8 mouse cellular contexts compared by ENCODE assay signal in the genomic region with DNA sequence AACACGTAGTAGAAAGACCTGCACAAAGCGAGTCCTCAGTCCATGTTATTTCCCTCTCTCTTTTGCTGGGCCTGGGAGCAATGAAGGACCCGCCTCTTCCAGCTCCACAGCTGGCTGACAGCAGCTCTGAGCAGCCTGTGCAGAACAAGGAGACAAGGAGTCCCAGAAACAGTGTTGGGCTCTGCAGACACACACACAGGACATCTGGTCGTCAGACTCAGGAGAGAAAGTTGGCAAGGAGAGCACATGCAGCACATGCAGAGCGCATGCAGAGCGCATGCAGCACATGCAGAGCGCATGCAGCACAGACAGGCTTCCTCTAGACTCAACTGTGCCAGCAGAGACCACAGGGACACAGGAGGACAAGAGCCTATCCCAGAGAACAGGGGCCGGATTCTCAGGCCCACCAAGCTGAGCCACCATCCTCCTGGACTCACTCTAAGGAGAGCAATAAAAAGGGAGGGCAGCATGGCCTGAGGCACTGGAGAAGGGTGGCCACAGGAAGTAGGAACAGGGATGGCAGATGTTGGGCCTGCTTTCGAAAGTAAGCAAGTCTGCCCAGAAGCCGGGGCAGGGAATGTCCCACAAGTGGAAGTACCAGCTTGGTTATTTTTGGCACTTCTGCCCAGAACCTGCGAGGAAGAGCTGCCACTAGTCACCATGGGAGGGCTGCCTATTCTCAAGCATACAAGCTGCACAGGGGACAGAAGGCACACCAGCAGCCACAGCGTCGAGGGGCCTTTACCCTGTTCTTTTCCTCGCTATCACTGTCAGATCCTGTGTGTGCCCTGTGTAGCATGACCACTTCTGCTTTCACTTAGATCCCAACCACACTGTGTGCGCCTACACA. TPM values are rescaled to one million over a fixed set of nuclear protein-coding genes. Genes with fewer than 3 reads are reported as not detected.
DNase-seq lines count a peak whose midpoint lies in the region; ATAC-seq and TF ChIP-seq lines count a peak whose summit lies in the region.

No protein-coding gene starts in this region.

- ATAC-seq in kidney, embryonic 14.5 days (ENCODE audit: low FRiP score, low TSS enrichment): no peak
- no peak for ATAC-seq in forebrain, embryonic 16.5 days
- no peak for ATAC-seq in intestine, postnatal 0 days
- no peak for ATAC-seq in erythroid progenitor cell, adult 5-6 weeks (replicated peaks; ENCODE audit: low FRiP score, poor library complexity, severe bottlenecking)

- H3K36me3 ChIP-seq in kidney, embryonic 14.5 days (ENCODE audit: control insufficient read depth, insufficient read depth, low read length): no peaks in the 10 kb centered on the region
- H3K36me3 ChIP-seq in forebrain, embryonic 16.5 days (ENCODE audit: control insufficient read depth, insufficient read depth): no peaks in the 10 kb centered on the region
- peaks cover 6% of the 10 kb centered on the region; the same call in 1 of the 2 replicates for H3K36me3 ChIP-seq in intestine, postnatal 0 days (ENCODE audit: control insufficient read depth, insufficient read depth)
- H3K36me3 ChIP-seq in myocyte (ENCODE audit: control insufficient read depth, insufficient read depth): peaks cover 6% of the 10 kb centered on the region

- no peak overlapping the region for H3K4me3 ChIP-seq in kidney, embryonic 14.5 days (ENCODE audit: low read length)
- H3K4me3 ChIP-seq in forebrain, embryonic 16.5 days (replicated peaks; ENCODE audit: low read length): no peak overlapping the region
- no peak overlapping the region for H3K4me3 ChIP-seq in intestine, postnatal 0 days (ENCODE audit: low read depth, low read length)
- H3K4me3 ChIP-seq in myocyte: no peak overlapping the region

- TF ChIP-seq CTCF in intestine, postnatal 0 days (IDR thresholded peaks at IDR 0.05; ENCODE audit: low read depth): no peak

- WGBS in kidney, embryonic 14.5 days: 69% methylated on average over 15 of the region's 15 CpGs
- 57% methylated on average over 15 of the region's 15 CpGs for WGBS in forebrain, embryonic 16.5 days
- 60% methylated on average over 15 of the region's 15 CpGs for WGBS in intestine, postnatal 0 days

- no peak for DNase-seq in kidney, adult 18-20 months
- DNase-seq in MN1 (ENCODE audit: low spot score): peak; percentile 68
- DNase-seq in left cerebral cortex, adult 9 months (ENCODE audit: low spot score in 2 of 2): no peak

- H3K27ac ChIP-seq in kidney, embryonic 14.5 days (ENCODE audit: low read depth, low read length): peak overlapping the region; percentile 56; the same call in 1 of the 2 replicates
- H3K27ac ChIP-seq in forebrain, embryonic 16.5 days (ENCODE audit: low read length): peak overlapping the region; percentile 48; the same call in 1 of the 2 replicates
- H3K27ac ChIP-seq in intestine, postnatal 0 days (ENCODE audit: low read depth, low read length): peak overlapping the region; percentile 50; the same call in 1 of the 2 replicates

- H3ac ChIP-seq in myocyte (ENCODE audit: control insufficient read depth, insufficient read length): no peak overlapping the region

- H3K27me3 ChIP-seq in kidney, embryonic 14.5 days (ENCODE audit: control insufficient read depth, insufficient read depth, low read length): no peaks in the 10 kb centered on the region
- no peaks in the 10 kb centered on the region for H3K27me3 ChIP-seq in forebrain, embryonic 16.5 days (replicated peaks; ENCODE audit: control insufficient read depth, insufficient read depth, low read length)
- H3K27me3 ChIP-seq in intestine, postnatal 0 days (replicated peaks; ENCODE audit: control insufficient read depth, insufficient read depth, low read length): no peaks in the 10 kb centered on the region
- no peaks in the 10 kb centered on the region for H3K27me3 ChIP-seq in myocyte (ENCODE audit: control insufficient read depth, insufficient read depth, insufficient read length)

- TF ChIP-seq POLR2A in myocyte (IDR thresholded peaks at IDR 0.05; ENCODE audit: insufficient read length, low read depth): no peak

- H3K9me3 ChIP-seq in kidney, embryonic 14.5 days (ENCODE audit: control insufficient read depth, low read length): 0 out of 2 replicates have a peak, but pooled peaks cover 4% of the 10 kb centered on the region
- H3K9me3 ChIP-seq in forebrain, embryonic 16.5 days (ENCODE audit: control insufficient read depth, low read length): no peaks in the 10 kb centered on the region
- no peaks in the 10 kb centered on the region for H3K9me3 ChIP-seq in intestine, postnatal 0 days (ENCODE audit: control insufficient read depth)

- peaks cover 98% of the 10 kb centered on the region for H3K79me2 ChIP-seq in myocyte (ENCODE audit: control insufficient read depth, insufficient read depth)

- H3K4me1 ChIP-seq in kidney, embryonic 14.5 days (ENCODE audit: control insufficient read depth, insufficient read depth, low read length): peaks cover 55% of the 10 kb centered on the region
- peaks cover 58% of the 10 kb centered on the region for H3K4me1 ChIP-seq in forebrain, embryonic 16.5 days (replicated peaks; ENCODE audit: control insufficient read depth, insufficient read depth, low read length)
- peaks cover 38% of the 10 kb centered on the region for H3K4me1 ChIP-seq in intestine, postnatal 0 days (replicated peaks; ENCODE audit: control insufficient read depth, insufficient read depth, low read length)

- H3K9ac ChIP-seq in kidney, embryonic 14.5 days (ENCODE audit: low read depth, low read length): peak overlapping the region; percentile 12; the same call in 1 of the 2 replicates
- no peak overlapping the region for H3K9ac ChIP-seq in forebrain, embryonic 16.5 days (replicated peaks; ENCODE audit: low read depth, low read length)
- no peak overlapping the region for H3K9ac ChIP-seq in intestine, postnatal 0 days (ENCODE audit: low read depth, low read length)

- H3K4me2 ChIP-seq in kidney, embryonic 14.5 days (replicated peaks; ENCODE audit: low read depth, low read length): no peak overlapping the region
- H3K4me2 ChIP-seq in forebrain, embryonic 16.5 days (ENCODE audit: low read length): no peak overlapping the region
- no peak overlapping the region for H3K4me2 ChIP-seq in intestine, postnatal 0 days (replicated peaks; ENCODE audit: low read depth)
- H3K4me2 ChIP-seq in myocyte (ENCODE audit: low read depth): peak overlapping the region; percentile 48

TF ChIP-seq in myocyte, 11 proteins besides CTCF, POLR2A, EP300 and RAD21:
- TF ChIP-seq POLR2AphosphoS2 (IDR thresholded peaks at IDR 0.05; ENCODE audit: insufficient read length, low read depth): peak; percentile 35
- TF ChIP-seq MYOG (IDR thresholded peaks at IDR 0.05; ENCODE audit: control insufficient read depth in 1 of 3, insufficient read depth in 1 of 3, insufficient read length in 2 of 3, low read depth in 2 of 3): peak in 1 of 3 experiments; percentile 13
- TF ChIP-seq CEBPB (IDR thresholded peaks at IDR 0.05; ENCODE audit: insufficient read depth, poor library complexity, severe bottlenecking): no peak
- TF ChIP-seq TCF3 (IDR thresholded peaks at IDR 0.05; ENCODE audit: insufficient read length, low read depth): no peak

RNA-seq across cellular contexts. Expression of gene Elmsan1, which starts 30.7 kb away (rescaled TPM):
- 5.8 and 9.3 TPM in 2 replicates for polyA plus RNA-seq in kidney, embryonic 14.5 days (2014; fragmentation: Nextera tagmentation; extraction: Ambion mirVana)
- 3.8 and 4.4 TPM in 2 replicates for polyA plus RNA-seq in forebrain, embryonic 16.5 days (2015; fragmentation: Nextera tagmentation; extraction: Ambion mirVana)
- 4.4 and 4.9 TPM in 2 replicates for polyA plus RNA-seq in intestine, postnatal 0 days (2015; fragmentation: Nextera tagmentation; extraction: Ambion mirVana)
- 13.7 TPM for polyA plus RNA-seq in myocyte (2012; fragmentation: generic; extraction: Trizol)
- 20.9 and 23.5 TPM in 2 replicates for total RNA-seq in erythroid progenitor cell, adult 5-6 weeks (2015; ENCODE audit: low replicate concordance)
- 29.0 and 51.1 TPM in 2 replicates for total RNA-seq in erythroid progenitor cell, adult 5-6 weeks (2017; ENCODE audit: low replicate concordance)

RNA-seq across cellular contexts. Expression of gene Pnma1, which starts 39.7 kb away (rescaled TPM):
- 0.24 and 0.51 TPM in 2 replicates for polyA plus RNA-seq in kidney, embryonic 14.5 days (2014; fragmentation: Nextera tagmentation; extraction: Ambion mirVana)
- polyA plus RNA-seq in forebrain, embryonic 16.5 days (2015; fragmentation: Nextera tagmentation; extraction: Ambion mirVana): 5.3 and 7.2 TPM in 2 replicates
- 0.30 and 0.43 TPM in 2 replicates for polyA plus RNA-seq in intestine, postnatal 0 days (2015; fragmentation: Nextera tagmentation; extraction: Ambion mirVana)
- 0.46 TPM for polyA plus RNA-seq in myocyte (2012; fragmentation: generic; extraction: Trizol)
- total RNA-seq in erythroid progenitor cell, adult 5-6 weeks (2015; ENCODE audit: low replicate concordance): 8.4 and 11.9 TPM in 2 replicates
- 13.5 and 15.9 TPM in 2 replicates for total RNA-seq in erythroid progenitor cell, adult 5-6 weeks (2017; ENCODE audit: low replicate concordance)
